Mouse (Mus musculus) E14TG2a.4 (cell line): ENCODE measurements around the gene Rerg.

Experiments
- CTCF ChIP-seq: conservative IDR thresholded peaks from 2 replicates; pipeline ENCODE4 v1.5.1; 2014; ENCODE audit warnings: low read length
- NANOG ChIP-seq: IDR thresholded peaks from 2 replicates; pipeline ENCODE4 v1.6.1; 2014; ENCODE audit warnings: borderline replicate concordance, low read length, mixed read lengths
- POU5F1 ChIP-seq: IDR thresholded peaks from 2 replicates; pipeline ENCODE4 v1.6.1; 2014; ENCODE audit warnings: low read length, borderline replicate concordance

DNA sequence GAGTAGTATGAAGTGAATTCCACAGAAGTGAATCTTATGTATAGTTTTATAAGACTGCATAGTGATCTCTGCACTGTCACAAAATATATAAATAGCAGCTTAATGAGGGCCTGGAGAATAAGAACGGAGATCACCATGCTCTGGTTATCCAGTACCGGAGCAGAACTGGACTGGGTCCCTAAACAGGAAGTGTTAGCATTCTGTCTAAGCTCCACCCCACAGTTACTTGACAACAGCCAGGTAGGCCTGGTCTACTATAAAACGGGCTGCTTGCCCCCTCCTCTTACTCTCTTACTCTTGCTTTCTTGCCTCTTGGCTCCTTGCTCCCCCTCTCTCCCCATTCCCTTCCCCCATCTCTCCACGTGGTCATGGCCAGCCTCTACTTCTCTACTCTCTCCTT lies 33.9 kb downstream of the Rerg start:
- TF ChIP-seq CTCF (no peak), NANOG (no peak), POU5F1 (no peak)
